Mouse (Mus musculus): Measurements from ENCODE around the gene Havcr1. TPM values are rescaled to one million over a fixed set of nuclear protein-coding genes. Genes with fewer than 3 reads are reported as not detected.

The Havcr1 gene
- polyA plus RNA-seq, 1 experiment from 2014 or later, result 0.62 TPM

GRCm38 (mm10) chr11:46804440-46804839, 69.6 kb downstream of the Havcr1 start:
- no peak overlapping the region for H3K27ac ChIP-seq (ENCODE audit: low read length)
- H3K4me3 ChIP-seq (ENCODE audit: low read length), result no peak overlapping the region
- H3K4me2 ChIP-seq (replicated peaks; ENCODE audit: low read depth, low read length), result no peak overlapping the region
- ATAC-seq (ENCODE audit: low FRiP score, low TSS enrichment), result no peak
- no peaks in the 10 kb centered on the region for H3K27me3 ChIP-seq (ENCODE audit: insufficient read depth, low read length)
- H3K9ac ChIP-seq (replicated peaks; ENCODE audit: low read length), result no peak overlapping the region
- no peaks in the 10 kb centered on the region for H3K4me1 ChIP-seq (ENCODE audit: insufficient read depth, low read length)
- WGBS, result 94% methylated on average over 2 of the region's 2 CpGs
- no peaks in the 10 kb centered on the region for H3K36me3 ChIP-seq (ENCODE audit: insufficient read depth, low read length)
- H3K9me3 ChIP-seq (ENCODE audit: low read length), result no peaks in the 10 kb centered on the region

DNA sequence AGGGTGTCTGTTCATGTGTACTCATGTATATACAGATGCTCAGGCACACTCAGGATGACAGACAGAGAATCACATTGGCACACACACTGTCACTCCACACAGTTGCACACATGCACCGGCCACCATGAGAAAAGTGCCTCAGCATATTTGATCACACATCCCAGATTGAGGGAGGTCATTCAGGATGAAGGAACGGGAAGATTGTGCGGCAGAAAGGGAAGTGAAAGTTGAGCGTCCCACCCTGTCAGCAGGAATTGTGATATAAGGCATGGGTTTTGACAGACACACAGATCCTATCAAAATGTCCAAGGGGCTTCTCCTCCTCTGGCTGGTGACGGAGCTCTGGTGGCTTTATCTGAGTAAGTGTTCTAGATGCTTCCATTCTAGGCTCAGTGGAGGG, 75.6 kb downstream of the Havcr1 start, which contains the start of gene Timd4:
Gene Timd4 (plus strand): TSS at position 290 of the 400 bp plus-strand sequence.
- no peak for ATAC-seq (ENCODE audit: low FRiP score, low TSS enrichment)
- Histone ChIP-seq H3K27me3 (ENCODE audit: insufficient read depth, low read length) (no peaks in the 10 kb centered on the region), H3K9ac (replicated peaks; ENCODE audit: low read length) (no peak within 1 kb of the TSS), H3K36me3 (ENCODE audit: insufficient read depth, low read length) (no peaks in the 10 kb centered on the region), H3K27ac (ENCODE audit: low read length) (no peak within 1 kb of the TSS), H3K4me2 (replicated peaks; ENCODE audit: low read depth, low read length) (no peak within 1 kb of the TSS), H3K9me3 (ENCODE audit: low read length) (no peaks in the 10 kb centered on the region), H3K4me1 (ENCODE audit: insufficient read depth, low read length) (no peaks in the 10 kb centered on the region), H3K4me3 (ENCODE audit: low read length) (no peak within 1 kb of the TSS)
- 88% methylated on average over 5 of the region's 5 CpGs for WGBS

DNA sequence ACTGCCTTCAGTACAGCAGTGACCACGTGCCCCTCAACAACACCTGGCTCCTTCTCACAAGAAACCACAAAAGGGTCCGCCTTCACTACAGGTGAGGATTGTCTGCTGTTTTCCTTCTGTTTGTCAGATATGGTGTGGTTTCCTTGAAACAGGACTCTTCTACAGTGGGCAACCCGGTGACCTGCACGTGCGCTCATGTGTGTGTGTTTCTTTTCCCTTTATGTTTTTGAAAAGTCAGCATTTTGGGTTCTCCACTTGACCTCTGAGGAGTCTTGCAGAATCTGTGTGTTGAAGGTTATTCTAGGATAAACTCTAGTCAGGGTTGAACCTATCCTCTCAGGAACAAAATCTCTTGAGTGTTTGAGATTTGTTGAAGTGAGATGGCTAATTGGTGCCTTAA, 82.8 kb downstream of the Havcr1 start:
- Histone ChIP-seq H3K9me3 (ENCODE audit: low read length) (no peaks in the 10 kb centered on the region), H3K27me3 (ENCODE audit: insufficient read depth, low read length) (no peaks in the 10 kb centered on the region), H3K4me2 (replicated peaks; ENCODE audit: low read depth, low read length) (no peak overlapping the region), H3K36me3 (ENCODE audit: insufficient read depth, low read length) (no peaks in the 10 kb centered on the region), H3K27ac (ENCODE audit: low read length) (no peak overlapping the region), H3K4me3 (ENCODE audit: low read length) (no peak overlapping the region), H3K9ac (replicated peaks; ENCODE audit: low read length) (no peak overlapping the region), H3K4me1 (ENCODE audit: insufficient read depth, low read length) (no peaks in the 10 kb centered on the region)
- no peak for ATAC-seq (ENCODE audit: low FRiP score, low TSS enrichment)
- 87% methylated on average over 5 of the region's 5 CpGs for WGBS

GRCm38 (mm10) chr11:46819930-46820329, 85.0 kb downstream of the Havcr1 start:
- H3K9ac ChIP-seq (replicated peaks; ENCODE audit: low read length), result no peak overlapping the region
- H3K4me3 ChIP-seq (ENCODE audit: low read length), result no peak overlapping the region
- H3K4me2 ChIP-seq (replicated peaks; ENCODE audit: low read depth, low read length), result no peak overlapping the region
- no peak for ATAC-seq (ENCODE audit: low FRiP score, low TSS enrichment)
- no peaks in the 10 kb centered on the region for H3K36me3 ChIP-seq (ENCODE audit: insufficient read depth, low read length)
- WGBS, result 53% methylated on average over 4 of the region's 4 CpGs
- H3K27me3 ChIP-seq (ENCODE audit: insufficient read depth, low read length), result no peaks in the 10 kb centered on the region
- no peaks in the 10 kb centered on the region for H3K4me1 ChIP-seq (ENCODE audit: insufficient read depth, low read length)
- no peak overlapping the region for H3K27ac ChIP-seq (ENCODE audit: low read length)
- no peaks in the 10 kb centered on the region for H3K9me3 ChIP-seq (ENCODE audit: low read length)

Other genes starting within 250 kb of the Havcr1 start
- not detected in 2 replicates for gene Gm12169, start 210.9 kb upstream of the Havcr1 start, polyA plus RNA-seq (2015; fragmentation: Nextera tagmentation; extraction: Ambion mirVana)
- not detected in 2 replicates for gene BC053393, start 163.5 kb upstream of the Havcr1 start, polyA plus RNA-seq (2015; fragmentation: Nextera tagmentation; extraction: Ambion mirVana)
- not detected in 2 replicates for gene Dppa1, start 105.8 kb upstream of the Havcr1 start, polyA plus RNA-seq (2015; fragmentation: Nextera tagmentation; extraction: Ambion mirVana)
- gene Timd2, start 28.0 kb upstream of the Havcr1 start, polyA plus RNA-seq (2015; fragmentation: Nextera tagmentation; extraction: Ambion mirVana), result 0.30 and 0.36 TPM in 2 replicates
- 0.32 and 0.39 TPM in 2 replicates for gene Timd4, start 75.7 kb downstream of the Havcr1 start, polyA plus RNA-seq (2015; fragmentation: Nextera tagmentation; extraction: Ambion mirVana)